ENCODE assay signal across 8 mouse cellular contexts in genomic region chr7:105752716-105753115, GRCm38 (mm10). TPM values are rescaled to one million over a fixed set of nuclear protein-coding genes. Genes with fewer than 3 reads are reported as not detected.
DNase-seq lines count a peak whose midpoint lies in the region; ATAC-seq lines count a peak whose summit lies in the region.

No protein-coding gene starts in this region.

- DNase-seq in hindbrain, embryonic 11.5 days (ENCODE audit: low spot score): no peak
- no peak for DNase-seq in midbrain, embryonic 10.5 days (ENCODE audit: low spot score)
- no peak for DNase-seq in right cerebral cortex, postnatal 10 days (ENCODE audit: low spot score in 2 of 2)
- no peak for DNase-seq in gastrocnemius, postnatal 36 days

- H3K4me1 ChIP-seq in hindbrain, embryonic 13.5 days (replicated peaks): peaks cover 22% of the 10 kb centered on the region
- H3K4me1 ChIP-seq in hindbrain, embryonic 11.5 days (replicated peaks; ENCODE audit: control insufficient read depth, insufficient read depth, low read length): no peaks in the 10 kb centered on the region
- peaks cover 16% of the 10 kb centered on the region for H3K4me1 ChIP-seq in midbrain, embryonic 13.5 days (replicated peaks)
- H3K4me1 ChIP-seq in midbrain, embryonic 10.5 days: peaks cover 15% of the 10 kb centered on the region
- H3K4me1 ChIP-seq in forebrain, embryonic 16.5 days (replicated peaks; ENCODE audit: control insufficient read depth, insufficient read depth, low read length): peaks cover 10% of the 10 kb centered on the region
- H3K4me1 ChIP-seq in neural tube, embryonic 14.5 days (ENCODE audit: control insufficient read depth, insufficient read depth, low read length): 0 out of 2 replicates have a peak, but pooled peaks cover 12% of the 10 kb centered on the region

- H3K4me3 ChIP-seq in hindbrain, embryonic 13.5 days: no peak overlapping the region
- H3K4me3 ChIP-seq in hindbrain, embryonic 11.5 days (ENCODE audit: low read depth, low read length): no peak overlapping the region
- no peak overlapping the region for H3K4me3 ChIP-seq in midbrain, embryonic 13.5 days (replicated peaks)
- no peak overlapping the region for H3K4me3 ChIP-seq in midbrain, embryonic 10.5 days
- H3K4me3 ChIP-seq in forebrain, embryonic 16.5 days (replicated peaks; ENCODE audit: low read length): no peak overlapping the region
- no peak overlapping the region for H3K4me3 ChIP-seq in neural tube, embryonic 14.5 days (ENCODE audit: low read depth, low read length)

- H3K27me3 ChIP-seq in hindbrain, embryonic 13.5 days: no peaks in the 10 kb centered on the region
- no peaks in the 10 kb centered on the region for H3K27me3 ChIP-seq in hindbrain, embryonic 11.5 days (ENCODE audit: control insufficient read depth, insufficient read depth, low read length)
- H3K27me3 ChIP-seq in midbrain, embryonic 13.5 days: no peaks in the 10 kb centered on the region
- H3K27me3 ChIP-seq in midbrain, embryonic 10.5 days (ENCODE audit: low read depth, poor library complexity, severe bottlenecking): no peaks in the 10 kb centered on the region
- H3K27me3 ChIP-seq in forebrain, embryonic 16.5 days (replicated peaks; ENCODE audit: control insufficient read depth, insufficient read depth, low read length): no peaks in the 10 kb centered on the region
- H3K27me3 ChIP-seq in neural tube, embryonic 14.5 days (ENCODE audit: control insufficient read depth, insufficient read depth, low read length): no peaks in the 10 kb centered on the region

- no peak overlapping the region for H3K9ac ChIP-seq in hindbrain, embryonic 13.5 days
- no peak overlapping the region for H3K9ac ChIP-seq in hindbrain, embryonic 11.5 days (ENCODE audit: low read depth, low read length)
- H3K9ac ChIP-seq in midbrain, embryonic 13.5 days (replicated peaks): 0 out of 2 replicates have a peak overlapping the region, but pooled peaks have one; percentile 34
- no peak overlapping the region for H3K9ac ChIP-seq in forebrain, embryonic 16.5 days (replicated peaks; ENCODE audit: low read depth, low read length)
- H3K9ac ChIP-seq in neural tube, embryonic 14.5 days (replicated peaks; ENCODE audit: low read depth, low read length): no peak overlapping the region

- WGBS in hindbrain, embryonic 13.5 days: 83% methylated on average over 2 of the region's 2 CpGs
- WGBS in hindbrain, embryonic 11.5 days: 96% methylated on average over 2 of the region's 2 CpGs
- 98% methylated on average over 2 of the region's 2 CpGs for WGBS in midbrain, embryonic 13.5 days
- WGBS in midbrain, embryonic 10.5 days: 83% methylated on average over 2 of the region's 2 CpGs
- WGBS in forebrain, embryonic 16.5 days: 90% methylated on average over 2 of the region's 2 CpGs
- 92% methylated on average over 2 of the region's 2 CpGs for WGBS in neural tube, embryonic 14.5 days

- intact Hi-C loops in gastrocnemius, postnatal 36 days (cut with DNase I): no loop called here

- H3K4me2 ChIP-seq in hindbrain, embryonic 13.5 days: no peak overlapping the region
- no peak overlapping the region for H3K4me2 ChIP-seq in hindbrain, embryonic 11.5 days (replicated peaks; ENCODE audit: low read depth, low read length)
- H3K4me2 ChIP-seq in midbrain, embryonic 13.5 days (replicated peaks): no peak overlapping the region
- no peak overlapping the region for H3K4me2 ChIP-seq in forebrain, embryonic 16.5 days (ENCODE audit: low read length)
- H3K4me2 ChIP-seq in neural tube, embryonic 14.5 days (ENCODE audit: low read depth, low read length): no peak overlapping the region

- no peak overlapping the region; the same call in 1 of the 2 replicates for H3K27ac ChIP-seq in hindbrain, embryonic 13.5 days
- H3K27ac ChIP-seq in hindbrain, embryonic 11.5 days (ENCODE audit: low read depth, low read length): no peak overlapping the region
- H3K27ac ChIP-seq in midbrain, embryonic 13.5 days: no peak overlapping the region
- no peak overlapping the region for H3K27ac ChIP-seq in midbrain, embryonic 10.5 days (replicated peaks)
- H3K27ac ChIP-seq in forebrain, embryonic 16.5 days (ENCODE audit: low read length): no peak overlapping the region
- H3K27ac ChIP-seq in neural tube, embryonic 14.5 days (ENCODE audit: low read depth, low read length): peak overlapping the region; percentile 39; the same call in 1 of the 2 replicates

- H3K9me3 ChIP-seq in hindbrain, embryonic 13.5 days: no peaks in the 10 kb centered on the region
- no peaks in the 10 kb centered on the region for H3K9me3 ChIP-seq in hindbrain, embryonic 11.5 days (ENCODE audit: control insufficient read depth, low read length)
- H3K9me3 ChIP-seq in midbrain, embryonic 13.5 days: no peaks in the 10 kb centered on the region
- H3K9me3 ChIP-seq in midbrain, embryonic 10.5 days (replicated peaks): no peaks in the 10 kb centered on the region
- H3K9me3 ChIP-seq in forebrain, embryonic 16.5 days (ENCODE audit: control insufficient read depth, low read length): no peaks in the 10 kb centered on the region
- no peaks in the 10 kb centered on the region for H3K9me3 ChIP-seq in neural tube, embryonic 14.5 days (ENCODE audit: control insufficient read depth, low read length)

- ATAC-seq in hindbrain, embryonic 13.5 days (ENCODE audit: low FRiP score): peak; percentile 23
- ATAC-seq in hindbrain, embryonic 11.5 days (ENCODE audit: low FRiP score): no peak; the same call in none of the 2 replicates
- ATAC-seq in midbrain, embryonic 13.5 days: peak; percentile 25
- ATAC-seq in forebrain, embryonic 16.5 days: peak; percentile 9
- peak; percentile 7; the same call in 1 of the 2 replicates for ATAC-seq in neural tube, embryonic 14.5 days (ENCODE audit: low read depth)

- peaks cover 76% of the 10 kb centered on the region for H3K36me3 ChIP-seq in hindbrain, embryonic 13.5 days
- H3K36me3 ChIP-seq in hindbrain, embryonic 11.5 days (ENCODE audit: control insufficient read depth, insufficient read depth, low read length): peaks cover 5% of the 10 kb centered on the region; the same call in 1 of the 2 replicates
- H3K36me3 ChIP-seq in midbrain, embryonic 13.5 days: peaks cover 73% of the 10 kb centered on the region
- peaks cover 73% of the 10 kb centered on the region for H3K36me3 ChIP-seq in midbrain, embryonic 10.5 days
- H3K36me3 ChIP-seq in forebrain, embryonic 16.5 days (ENCODE audit: control insufficient read depth, insufficient read depth): peaks cover 47% of the 10 kb centered on the region
- H3K36me3 ChIP-seq in neural tube, embryonic 14.5 days (ENCODE audit: control insufficient read depth, insufficient read depth, low read length): peaks cover 55% of the 10 kb centered on the region

RNA-seq across cellular contexts. Expression of gene Tpp1, which starts 0.7 kb away (rescaled TPM):
- 39.9 and 46.8 TPM in 2 replicates for polyA plus RNA-seq in hindbrain, embryonic 13.5 days (2015; fragmentation: Nextera tagmentation; extraction: Ambion mirVana)
- polyA plus RNA-seq in hindbrain, embryonic 11.5 days (2014; fragmentation: Nextera tagmentation; extraction: Ambion mirVana): 43.3 and 51.5 TPM in 2 replicates
- polyA plus RNA-seq in midbrain, embryonic 13.5 days (2015; fragmentation: Nextera tagmentation; extraction: Ambion mirVana): 35.6 and 41.1 TPM in 2 replicates
- polyA plus RNA-seq in midbrain, embryonic 10.5 days (2016; fragmentation: Nextera tagmentation; extraction: Ambion mirVana): 66.1 and 66.9 TPM in 2 replicates
- 30.2 and 35.2 TPM in 2 replicates for polyA plus RNA-seq in forebrain, embryonic 16.5 days (2015; fragmentation: Nextera tagmentation; extraction: Ambion mirVana)
- 39.2 and 52.7 TPM in 2 replicates for polyA plus RNA-seq in neural tube, embryonic 14.5 days (2014; fragmentation: Nextera tagmentation; extraction: Ambion mirVana)
- total RNA-seq in gastrocnemius, postnatal 36 days (2021): 10 to 100 TPM; 37.0 to 40.7 TPM

RNA-seq across cellular contexts. Expression of gene Taf10, which starts 8.6 kb away (rescaled TPM):
- 111 and 122 TPM in 2 replicates for polyA plus RNA-seq in hindbrain, embryonic 13.5 days (2015; fragmentation: Nextera tagmentation; extraction: Ambion mirVana)
- 175 and 191 TPM in 2 replicates for polyA plus RNA-seq in hindbrain, embryonic 11.5 days (2014; fragmentation: Nextera tagmentation; extraction: Ambion mirVana)
- 109 and 127 TPM in 2 replicates for polyA plus RNA-seq in midbrain, embryonic 13.5 days (2015; fragmentation: Nextera tagmentation; extraction: Ambion mirVana)
- 160 and 188 TPM in 2 replicates for polyA plus RNA-seq in midbrain, embryonic 10.5 days (2016; fragmentation: Nextera tagmentation; extraction: Ambion mirVana)
- 85.8 and 89.5 TPM in 2 replicates for polyA plus RNA-seq in forebrain, embryonic 16.5 days (2015; fragmentation: Nextera tagmentation; extraction: Ambion mirVana)
- polyA plus RNA-seq in neural tube, embryonic 14.5 days (2014; fragmentation: Nextera tagmentation; extraction: Ambion mirVana): 118 and 120 TPM in 2 replicates
- total RNA-seq in gastrocnemius, postnatal 36 days (2021): 10 to 100 TPM; 64.6 to 74.8 TPM

RNA-seq across cellular contexts. Expression of gene Rrp8, which starts 15.5 kb away (rescaled TPM):
- polyA plus RNA-seq in hindbrain, embryonic 13.5 days (2015; fragmentation: Nextera tagmentation; extraction: Ambion mirVana): 25.8 and 28.0 TPM in 2 replicates
- polyA plus RNA-seq in hindbrain, embryonic 11.5 days (2014; fragmentation: Nextera tagmentation; extraction: Ambion mirVana): 33.1 and 44.1 TPM in 2 replicates
- 29.2 and 30.5 TPM in 2 replicates for polyA plus RNA-seq in midbrain, embryonic 13.5 days (2015; fragmentation: Nextera tagmentation; extraction: Ambion mirVana)
- polyA plus RNA-seq in midbrain, embryonic 10.5 days (2016; fragmentation: Nextera tagmentation; extraction: Ambion mirVana): 35.4 and 44.0 TPM in 2 replicates
- polyA plus RNA-seq in forebrain, embryonic 16.5 days (2015; fragmentation: Nextera tagmentation; extraction: Ambion mirVana): 25.3 and 26.3 TPM in 2 replicates
- 22.9 and 28.5 TPM in 2 replicates for polyA plus RNA-seq in neural tube, embryonic 14.5 days (2014; fragmentation: Nextera tagmentation; extraction: Ambion mirVana)
- 10 to 100 TPM in 1 of 2 experiments, 1 to 10 TPM in 1; 9.9 to 13.3 TPM for total RNA-seq in gastrocnemius, postnatal 36 days (2021)

RNA-seq across cellular contexts. Expression of gene Ilk, which starts 16.3 kb away (rescaled TPM):
- polyA plus RNA-seq in hindbrain, embryonic 13.5 days (2015; fragmentation: Nextera tagmentation; extraction: Ambion mirVana): 181 and 191 TPM in 2 replicates
- polyA plus RNA-seq in hindbrain, embryonic 11.5 days (2014; fragmentation: Nextera tagmentation; extraction: Ambion mirVana): 252 and 264 TPM in 2 replicates
- 180 and 198 TPM in 2 replicates for polyA plus RNA-seq in midbrain, embryonic 13.5 days (2015; fragmentation: Nextera tagmentation; extraction: Ambion mirVana)
- 236 and 240 TPM in 2 replicates for polyA plus RNA-seq in midbrain, embryonic 10.5 days (2016; fragmentation: Nextera tagmentation; extraction: Ambion mirVana)
- polyA plus RNA-seq in forebrain, embryonic 16.5 days (2015; fragmentation: Nextera tagmentation; extraction: Ambion mirVana): 191 and 228 TPM in 2 replicates
- polyA plus RNA-seq in neural tube, embryonic 14.5 days (2014; fragmentation: Nextera tagmentation; extraction: Ambion mirVana): 182 and 227 TPM in 2 replicates
- total RNA-seq in gastrocnemius, postnatal 36 days (2021): 10 to 100 TPM; 44.3 to 45.6 TPM

RNA-seq across cellular contexts. Expression of gene Dchs1, which starts 34.7 kb away (rescaled TPM):
- 15.8 and 16.1 TPM in 2 replicates for polyA plus RNA-seq in hindbrain, embryonic 13.5 days (2015; fragmentation: Nextera tagmentation; extraction: Ambion mirVana)
- polyA plus RNA-seq in hindbrain, embryonic 11.5 days (2014; fragmentation: Nextera tagmentation; extraction: Ambion mirVana): 15.0 and 17.7 TPM in 2 replicates
- polyA plus RNA-seq in midbrain, embryonic 13.5 days (2015; fragmentation: Nextera tagmentation; extraction: Ambion mirVana): 16.8 and 20.5 TPM in 2 replicates
- polyA plus RNA-seq in midbrain, embryonic 10.5 days (2016; fragmentation: Nextera tagmentation; extraction: Ambion mirVana): 6.7 and 10.1 TPM in 2 replicates
- 20.7 and 22.0 TPM in 2 replicates for polyA plus RNA-seq in forebrain, embryonic 16.5 days (2015; fragmentation: Nextera tagmentation; extraction: Ambion mirVana)
- polyA plus RNA-seq in neural tube, embryonic 14.5 days (2014; fragmentation: Nextera tagmentation; extraction: Ambion mirVana): 20.7 and 20.8 TPM in 2 replicates
- 1 to 10 TPM; 3.1 to 4.0 TPM for total RNA-seq in gastrocnemius, postnatal 36 days (2021)
